Mouse (Mus musculus) midbrain, embryonic 10.5 days (tissue): Measurements from ENCODE around the gene Fndc7. TPM values are rescaled to one million over a fixed set of nuclear protein-coding genes. Genes with fewer than 3 reads are reported as not detected.

Source experiments
- DNase-seq: peaks from one replicate; pipeline ENCODE4 v3.0.0-alpha.2; 2017; ENCODE audit warnings: low spot score
- H3K27ac ChIP-seq: fragments of 300-500 bp; sonication (generic); replicated peaks from 2 replicates; pipeline ENCODE4 v1.5.1; 2016; ENCODE audit warnings: mild to moderate bottlenecking
- H3K27me3 ChIP-seq: fragments of 300-500 bp; sonication (generic); 2 replicates; pipeline ENCODE4 v1.6.1; 2016; ENCODE audit warnings: low read depth, mild to moderate bottlenecking; ENCODE audit not compliant: poor library complexity, severe bottlenecking
- H3K36me3 ChIP-seq: fragments of 300-500 bp; sonication (generic); 2 replicates; pipeline ENCODE4 v1.6.1; 2016; ENCODE audit warnings: mild to moderate bottlenecking, moderate library complexity
- H3K4me1 ChIP-seq: fragments of 300-500 bp; sonication (generic); 2 replicates; pipeline ENCODE4 v1.6.1; 2016
- H3K4me3 ChIP-seq: fragments of 300-500 bp; sonication (generic); 2 replicates; pipeline ENCODE4 v1.5.1; 2016; ENCODE audit warnings: mild to moderate bottlenecking, moderate library complexity
- H3K9me3 ChIP-seq: fragments of 300-500 bp; sonication (generic); replicated peaks from 2 replicates; pipeline ENCODE4 v1.6.1; 2016; ENCODE audit warnings: mild to moderate bottlenecking
- WGBS: fragments of 180-500 bp; shearing (Covaris S2); methylation state at CpG from one replicate; pipeline ENCODE4 v1.1.7; 2016; 5-methylcytosine and 5-hydroxymethylcytosine counted together
- polyA plus RNA-seq: library from polyadenylated mRNA; unstranded; fragments of >200 nt; fragmentation: Nextera tagmentation; extraction: Ambion mirVana; gene quantifications from 2 replicates; pipeline ENCODE4 v1.2.1, GENCODE M21; 2016

Fndc7 gene
- 0.06 TPM in 1 of 2 replicates, not detected in the other for polyA plus RNA-seq

GRCm38 (mm10) chr3:108889908-108890307 is at the start of gene Fndc7:
Gene Fndc7 (minus strand): TSS chr3:108890008.
- WGBS, result 89% methylated on average over 1 of the region's 1 CpGs
- Histone ChIP-seq H3K27ac (no peak within 1 kb of the TSS), H3K4me3 (no peak within 1 kb of the TSS), H3K27me3 (no peaks in the 10 kb centered on the region), H3K36me3 (no peaks in the 10 kb centered on the region), H3K4me1 (peaks cover 20% of the 10 kb centered on the region), H3K9me3 (no peaks in the 10 kb centered on the region)
- no peak for DNase-seq

GRCm38 (mm10) chr3:108939573-108939972 is 49.8 kb upstream of the Fndc7 start, which contains the start of gene Henmt1:
Gene Henmt1 (plus strand): TSS chr3:108939873.
- Histone ChIP-seq H3K36me3 (no peaks in the 10 kb centered on the region), H3K4me3 (peak within 1 kb of the TSS; percentile 48), H3K4me1 (peaks cover 5% of the 10 kb centered on the region), H3K27ac (no peak within 1 kb of the TSS), H3K27me3 (no peaks in the 10 kb centered on the region), H3K9me3 (peaks cover 7% of the 10 kb centered on the region; the same call in 1 of the 2 replicates)
- WGBS, result 87% methylated on average over 5 of the region's 5 CpGs
- no peak for DNase-seq

GRCm38 (mm10) chr3:108938691-108939090 is 48.9 kb upstream of the Fndc7 start:
- Histone ChIP-seq H3K36me3 (no peaks in the 10 kb centered on the region), H3K27me3 (no peaks in the 10 kb centered on the region), H3K4me1 (peaks cover 5% of the 10 kb centered on the region), H3K9me3 (peaks cover 7% of the 10 kb centered on the region; the same call in 1 of the 2 replicates), H3K27ac (no peak overlapping the region), H3K4me3 (no peak overlapping the region)
- no peak for DNase-seq
- 91% methylated on average over 5 of the region's 5 CpGs for WGBS

- WGBS, result 95% methylated on average over 6 of the region's 6 CpGs
- no peaks in the 10 kb centered on the region; the same call in 1 of the 2 replicates for H3K9me3 ChIP-seq
- no peaks in the 10 kb centered on the region for H3K4me1 ChIP-seq
- no peak overlapping the region for H3K27ac ChIP-seq
- no peak for DNase-seq
- H3K4me3 ChIP-seq, result no peak overlapping the region
- H3K36me3 ChIP-seq, result no peaks in the 10 kb centered on the region
- no peaks in the 10 kb centered on the region for H3K27me3 ChIP-seq
These were observed 43.7 kb upstream of the Fndc7 start for GRCm38 (mm10) chr3:108933557-108933956.

GRCm38 (mm10) chr3:108926308-108926707 is 36.5 kb upstream of the Fndc7 start:
- H3K4me3 ChIP-seq, result no peak overlapping the region
- H3K9me3 ChIP-seq, result no peaks in the 10 kb centered on the region; the same call in 1 of the 2 replicates
- H3K36me3 ChIP-seq, result no peaks in the 10 kb centered on the region
- no peaks in the 10 kb centered on the region for H3K4me1 ChIP-seq
- DNase-seq, result no peak
- H3K27me3 ChIP-seq, result no peaks in the 10 kb centered on the region
- H3K27ac ChIP-seq, result no peak overlapping the region
- WGBS, result 79% methylated on average over 1 of the region's 1 CpGs

- no peaks in the 10 kb centered on the region for H3K36me3 ChIP-seq
- no peaks in the 10 kb centered on the region for H3K27me3 ChIP-seq
- no peak overlapping the region for H3K4me3 ChIP-seq
- no peaks in the 10 kb centered on the region; the same call in 1 of the 2 replicates for H3K9me3 ChIP-seq
- H3K27ac ChIP-seq, result no peak overlapping the region
- H3K4me1 ChIP-seq, result peaks cover 4% of the 10 kb centered on the region; the same call in 1 of the 2 replicates
- DNase-seq, result no peak
- 93% methylated on average over 4 of the region's 4 CpGs for WGBS
These were observed 35.9 kb upstream of the Fndc7 start for GRCm38 (mm10) chr3:108925677-108926076.

GRCm38 (mm10) chr3:108921822-108922221 is 32.0 kb upstream of the Fndc7 start:
- 88% methylated on average over 1 of the region's 1 CpGs for WGBS
- Histone ChIP-seq H3K36me3 (no peaks in the 10 kb centered on the region), H3K27me3 (no peaks in the 10 kb centered on the region), H3K27ac (no peak overlapping the region), H3K4me1 (peaks cover 9% of the 10 kb centered on the region; the same call in 1 of the 2 replicates), H3K9me3 (no peaks in the 10 kb centered on the region), H3K4me3 (no peak overlapping the region)
- DNase-seq, result no peak

GRCm38 (mm10) chr3:108920442-108921070 is 30.7 kb upstream of the Fndc7 start:
- Histone ChIP-seq H3K4me3 (no peak overlapping the region), H3K27me3 (no peaks in the 10 kb centered on the region), H3K4me1 (peaks cover 13% of the 10 kb centered on the region; the same call in 1 of the 2 replicates), H3K9me3 (no peaks in the 10 kb centered on the region), H3K36me3 (no peaks in the 10 kb centered on the region), H3K27ac (no peak overlapping the region)
- no peak for DNase-seq
- 92% methylated on average over 3 of the region's 3 CpGs for WGBS

GRCm38 (mm10) chr3:108918852-108919251 is 29.0 kb upstream of the Fndc7 start:
- Histone ChIP-seq H3K4me1 (peaks cover 13% of the 10 kb centered on the region; the same call in 1 of the 2 replicates), H3K27ac (no peak overlapping the region), H3K36me3 (no peaks in the 10 kb centered on the region), H3K9me3 (no peaks in the 10 kb centered on the region), H3K27me3 (no peaks in the 10 kb centered on the region), H3K4me3 (no peak overlapping the region)
- WGBS, result 91% methylated on average over 1 of the region's 1 CpGs
- DNase-seq, result no peak

- Histone ChIP-seq H3K4me3 (no peak overlapping the region), H3K27ac (no peak overlapping the region), H3K9me3 (no peaks in the 10 kb centered on the region), H3K27me3 (no peaks in the 10 kb centered on the region), H3K36me3 (no peaks in the 10 kb centered on the region), H3K4me1 (peaks cover 13% of the 10 kb centered on the region; the same call in 1 of the 2 replicates)
- no peak for DNase-seq
- WGBS, result 49% methylated on average over 3 of the region's 3 CpGs
These were observed 28.2 kb upstream of the Fndc7 start for GRCm38 (mm10) chr3:108917986-108918385.

- no peak for DNase-seq
- H3K27ac ChIP-seq, result no peak overlapping the region
These were observed 27.0 kb upstream of the Fndc7 start for GRCm38 (mm10) chr3:108916857-108917256.

GRCm38 (mm10) chr3:108915999-108916398 is 26.2 kb upstream of the Fndc7 start:
- Histone ChIP-seq H3K4me1 (peaks cover 14% of the 10 kb centered on the region), H3K36me3 (no peaks in the 10 kb centered on the region), H3K27ac (no peak overlapping the region), H3K27me3 (no peaks in the 10 kb centered on the region), H3K9me3 (no peaks in the 10 kb centered on the region), H3K4me3 (no peak overlapping the region)
- WGBS, result 86% methylated on average over 1 of the region's 1 CpGs
- DNase-seq, result no peak

More at GRCm38 (mm10) chr3:108916857-108917256, 27.0 kb upstream of the Fndc7 start:
- peaks cover 16% of the 10 kb centered on the region for H3K4me1 ChIP-seq
- no peaks in the 10 kb centered on the region for H3K36me3 ChIP-seq
- H3K9me3 ChIP-seq, result no peaks in the 10 kb centered on the region
- 59% methylated on average over 4 of the region's 4 CpGs for WGBS
- H3K27me3 ChIP-seq, result no peaks in the 10 kb centered on the region
- H3K4me3 ChIP-seq, result no peak overlapping the region
